ENCODE assay signal across 9 mouse cellular contexts in genomic region chr19:23860151-23860820, GRCm38 (mm10).
A peak's percentile ranks its signal among the peaks of the same experiment; 100 is the strongest.
DNase-seq lines count a peak whose midpoint lies in the region; ATAC-seq and TF ChIP-seq lines count a peak whose summit lies in the region.
"Had no signal": no experiment of that assay in that cellular context is flagged by ENCODE, and none has a peak within 500 bp of the region (broad histone marks: within the 10 kb centered on the region; RNA-seq: fewer than 3 reads in every experiment).

No protein-coding gene starts in this region.

- no peak overlapping the region for H3K9ac ChIP-seq in kidney, embryonic 14.5 days (ENCODE audit: low read depth, low read length)

- no peak overlapping the region for H3K27ac ChIP-seq in kidney, embryonic 14.5 days (ENCODE audit: low read depth, low read length)

- no peak overlapping the region for H3K4me2 ChIP-seq in kidney, embryonic 14.5 days (replicated peaks; ENCODE audit: low read depth, low read length)

- H3K4me3 ChIP-seq in kidney, embryonic 14.5 days (ENCODE audit: low read length), result no peak overlapping the region
- no peak overlapping the region for H3K4me3 ChIP-seq in G1E (ENCODE audit: low read depth, low read length)
- H3K4me3 ChIP-seq: myocyte had no signal

- H3K27me3 ChIP-seq in kidney, embryonic 14.5 days (ENCODE audit: control insufficient read depth, insufficient read depth, low read length), result no peaks in the 10 kb centered on the region
- H3K27me3 ChIP-seq in G1E (ENCODE audit: insufficient read depth, low read length), result no peaks in the 10 kb centered on the region

- WGBS in kidney, embryonic 14.5 days, result 30% methylated on average over 13 of the region's 13 CpGs

- no peaks in the 10 kb centered on the region for H3K36me3 ChIP-seq in kidney, embryonic 14.5 days (ENCODE audit: control insufficient read depth, insufficient read depth, low read length)
- H3K36me3 ChIP-seq in G1E (replicated peaks), result no peaks in the 10 kb centered on the region

- TF ChIP-seq CTCF in G1E (IDR thresholded peaks at IDR 0.05; ENCODE audit: low read depth, low read length), result 0 out of 2 replicates have a peak, but pooled peaks have one; percentile 32

- ATAC-seq in kidney, embryonic 14.5 days (ENCODE audit: low FRiP score, low TSS enrichment), result no peak
- ATAC-seq in G1E (ENCODE audit: extremely low read depth, insufficient number of reproducible peaks, low FRiP score, poor library complexity, severe bottlenecking), result no peak

- DNase-seq in kidney, adult 8-10 months, result peak; percentile 8 to 21
- DNase-seq in G1E (ENCODE audit: low spot score), result peak; percentile 4
- peak; percentile 8 for DNase-seq in c-Kit-positive CD71-positive TER-119-negative erythroid progenitor cells, embryonic 14.5 days (ENCODE audit: low read depth)
- peak; percentile 3 for DNase-seq in gonadal fat pad, adult 2 months (ENCODE audit: low read depth)
- peak; percentile 13 to 35 for DNase-seq in lung, adult 18-20 months
- peak; percentile 25 for DNase-seq in skeletal muscle tissue, adult 2 months (ENCODE audit: low read depth, low spot score)
- no peak for DNase-seq in layer of hippocampus, adult 9-10 months (ENCODE audit: low spot score)

- peaks cover 4% of the 10 kb centered on the region for H3K9me3 ChIP-seq in kidney, embryonic 14.5 days (ENCODE audit: control insufficient read depth, low read length)
- H3K9me3 ChIP-seq in G1E (replicated peaks), result peaks cover 4% of the 10 kb centered on the region

- peaks cover 8% of the 10 kb centered on the region; the same call in 1 of the 2 replicates for H3K4me1 ChIP-seq in kidney, embryonic 14.5 days (ENCODE audit: control insufficient read depth, insufficient read depth, low read length)
- no peaks in the 10 kb centered on the region for H3K4me1 ChIP-seq in G1E (ENCODE audit: insufficient read depth, low read depth, low read length)
